Mouse (Mus musculus) spleen, adult 18-20 months (tissue): ENCODE results near the gene Crebbp.
"Not testable (repeated sequence)": the region's sequence is repeated elsewhere in the genome, so short reads cannot be mapped to it uniquely, and the experiment has no call there.

ENCODE experiments used
- DNase-seq, 2 experiments: peaks; one replicate each; pipeline ENCODE4 v3.0.0; 2022; ENCODE audit warnings: mixed read lengths in 2 of 2

Crebbp gene

DNA sequence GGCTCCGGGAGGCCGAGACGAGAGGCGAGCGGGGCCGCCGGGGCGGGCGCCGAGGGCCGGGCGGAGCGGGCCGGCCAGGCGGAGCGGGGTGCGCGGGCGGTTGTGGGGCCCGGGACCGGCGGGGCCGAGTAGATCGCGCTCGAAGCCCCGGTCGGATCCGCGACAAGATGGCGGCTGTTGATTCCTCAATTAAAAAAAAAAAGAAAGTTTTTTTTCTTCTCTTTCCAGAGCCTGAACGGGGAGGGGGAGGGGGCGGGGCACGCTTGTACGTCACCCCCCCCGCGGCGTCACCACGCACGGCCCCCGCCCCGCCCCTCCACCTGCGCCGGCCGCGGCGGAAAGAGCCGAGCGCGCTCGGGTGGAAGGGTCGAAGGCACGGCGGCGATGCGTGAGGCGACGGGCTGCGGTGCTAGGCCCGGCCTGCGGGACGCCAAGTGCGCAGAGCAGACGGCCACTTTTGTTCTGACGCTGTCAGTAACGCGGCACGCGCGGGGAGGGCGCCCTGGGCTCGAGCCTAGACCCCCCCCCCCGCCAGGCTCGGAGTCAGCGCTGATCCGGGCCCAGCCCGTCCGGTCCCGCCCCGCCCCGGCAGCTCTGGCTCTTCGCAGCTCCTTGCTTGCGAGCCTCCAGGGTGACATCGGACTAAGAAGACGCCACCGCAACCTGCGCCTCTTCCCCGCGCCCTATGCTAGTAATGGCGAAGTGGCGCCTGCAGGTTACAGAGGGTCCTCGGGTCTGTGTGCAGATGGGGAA is at the start of gene Crebbp:
Gene Crebbp (minus strand): TSS at position 199 of the 753 bp plus-strand sequence.
- peak; percentile 82 to 93 for DNase-seq

DNA sequence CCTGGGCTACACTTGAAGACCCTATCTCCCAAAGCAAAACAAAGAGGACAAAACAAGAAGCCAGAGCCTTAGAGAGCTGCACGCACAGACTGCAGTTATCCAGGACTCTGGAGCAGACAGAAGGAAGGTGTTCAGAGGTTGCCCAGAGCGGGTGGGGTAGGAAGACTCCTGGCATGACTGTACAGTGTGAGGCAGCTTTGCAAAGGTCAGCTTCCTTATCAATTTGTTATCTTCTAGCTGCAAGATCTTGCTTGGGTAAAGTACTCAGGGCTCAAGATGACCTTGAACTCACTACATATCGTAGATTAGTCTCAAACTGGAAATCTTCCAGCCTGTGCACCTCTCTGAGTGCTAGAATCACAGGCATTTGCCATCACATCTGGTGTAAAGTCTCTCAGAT is 49.7 kb upstream of the Crebbp start:
- no peak for DNase-seq

DNA sequence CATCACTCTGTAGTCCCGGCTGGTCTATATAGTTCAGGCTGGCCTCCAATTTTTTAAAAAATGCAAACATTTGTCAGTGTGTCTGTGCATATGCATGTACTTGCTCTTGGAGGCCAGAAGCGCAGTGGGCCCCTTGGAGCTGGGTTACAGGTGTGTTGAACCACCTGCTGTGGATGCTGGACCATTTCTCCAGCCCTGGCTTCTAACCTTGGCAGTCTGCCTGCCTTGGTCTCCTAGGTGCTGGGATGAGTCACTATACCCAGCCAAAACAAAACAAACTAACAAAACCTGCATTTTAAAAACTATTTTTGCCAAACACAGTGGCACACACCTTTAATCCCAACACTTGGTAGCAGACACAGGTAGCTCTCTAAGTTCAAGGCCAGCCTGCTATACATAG is 43.7 kb upstream of the Crebbp start:
- no peak for DNase-seq

DNA sequence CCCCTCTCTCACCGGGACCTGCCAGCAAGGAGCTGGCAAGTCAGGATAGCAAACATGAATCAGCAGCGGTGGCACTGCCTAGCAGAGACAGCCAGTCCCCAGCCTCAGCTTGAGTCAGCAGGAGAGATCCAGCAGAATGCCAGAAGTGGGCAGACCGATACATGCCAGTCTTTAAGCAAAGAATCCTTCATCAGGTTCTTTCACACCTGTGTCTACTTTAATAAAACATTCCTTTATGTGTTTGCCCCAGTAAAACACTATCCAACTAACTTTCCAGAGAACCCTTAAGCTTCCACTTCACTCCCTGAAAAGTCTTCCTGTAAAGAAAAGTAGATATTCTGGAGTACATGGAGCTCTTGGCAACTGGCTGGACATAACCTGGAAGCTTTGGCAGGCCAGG is 35.0 kb upstream of the Crebbp start:
- DNase-seq: no peak

DNA sequence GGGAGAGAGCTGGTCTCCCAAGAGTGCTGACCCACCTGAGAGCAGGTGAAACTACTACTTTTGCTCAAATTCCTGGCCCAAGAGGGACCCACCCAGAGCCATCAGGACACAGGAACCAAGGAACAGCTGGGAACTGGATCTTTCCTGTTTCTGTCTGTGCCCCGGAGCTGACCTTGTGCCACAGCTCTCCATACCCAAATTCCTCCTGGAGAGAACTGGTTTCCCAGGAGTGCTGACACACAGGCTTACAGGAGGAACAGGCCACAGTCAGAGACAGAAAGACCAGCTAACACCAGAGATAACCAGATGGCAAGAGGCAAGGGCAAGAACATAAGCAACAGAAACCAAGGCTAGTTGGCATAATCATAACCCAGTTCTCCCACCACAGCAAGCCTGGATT is 31.4 kb upstream of the Crebbp start:
- not testable (repeated sequence) for DNase-seq

DNA sequence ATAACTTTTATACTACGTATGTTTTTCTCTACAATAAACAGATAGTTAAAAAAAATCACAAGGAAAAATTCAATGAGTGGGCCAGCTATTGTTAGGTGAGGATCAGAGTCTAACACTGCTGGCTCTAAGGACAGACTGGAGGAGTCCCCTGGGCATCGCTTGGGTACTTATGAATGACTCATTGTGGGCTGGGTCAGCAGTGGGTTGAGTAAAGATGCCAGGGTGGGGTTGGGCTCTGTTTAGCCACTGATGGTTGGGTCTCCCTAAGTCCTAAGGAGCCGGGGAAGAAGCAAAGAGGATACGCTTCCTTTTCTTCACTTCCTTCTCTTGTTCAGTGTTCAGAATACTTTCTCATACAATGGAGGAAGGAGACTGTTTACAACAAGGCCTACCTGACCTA is 22.3 kb upstream of the Crebbp start:
- no peak for DNase-seq

DNA sequence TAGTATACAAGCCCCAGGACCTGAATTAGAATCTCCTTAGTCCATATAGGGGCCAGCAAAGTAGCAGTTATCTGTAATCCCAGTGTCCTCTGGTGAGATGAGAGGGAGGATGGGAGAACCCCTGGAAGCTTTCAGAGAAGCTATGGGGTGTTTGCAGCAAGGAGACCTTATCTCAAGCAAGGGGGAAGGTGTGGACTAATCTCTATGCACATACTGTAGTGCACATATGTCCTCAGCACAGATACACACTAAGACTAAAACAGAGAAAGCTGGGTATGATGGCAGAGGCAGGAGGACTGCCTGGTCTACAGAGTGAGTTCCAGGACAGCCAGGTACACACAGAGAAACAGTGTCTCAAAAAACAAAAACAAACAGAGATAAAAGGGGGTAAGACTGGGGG is 21.8 kb upstream of the Crebbp start:
- DNase-seq: no peak

DNA sequence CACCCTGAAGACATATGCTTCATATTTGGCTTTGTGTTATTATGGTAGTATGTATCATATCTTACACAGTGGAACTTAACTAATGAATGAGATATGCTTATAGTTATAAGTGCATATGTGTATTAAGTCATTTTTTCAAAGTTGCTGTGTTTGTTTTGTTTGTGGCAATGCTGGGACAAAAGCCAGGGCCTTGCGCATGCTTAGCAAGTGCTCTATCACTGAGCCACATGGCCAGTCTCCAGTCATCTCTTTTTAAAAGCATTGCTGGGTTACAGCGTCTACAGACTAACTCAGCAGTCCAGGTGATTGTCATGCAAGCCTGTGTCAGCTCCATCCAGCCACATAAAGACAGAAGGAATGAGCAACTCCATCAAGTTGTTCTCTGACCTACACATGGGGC is 12.0 kb upstream of the Crebbp start:
- no peak for DNase-seq

DNA sequence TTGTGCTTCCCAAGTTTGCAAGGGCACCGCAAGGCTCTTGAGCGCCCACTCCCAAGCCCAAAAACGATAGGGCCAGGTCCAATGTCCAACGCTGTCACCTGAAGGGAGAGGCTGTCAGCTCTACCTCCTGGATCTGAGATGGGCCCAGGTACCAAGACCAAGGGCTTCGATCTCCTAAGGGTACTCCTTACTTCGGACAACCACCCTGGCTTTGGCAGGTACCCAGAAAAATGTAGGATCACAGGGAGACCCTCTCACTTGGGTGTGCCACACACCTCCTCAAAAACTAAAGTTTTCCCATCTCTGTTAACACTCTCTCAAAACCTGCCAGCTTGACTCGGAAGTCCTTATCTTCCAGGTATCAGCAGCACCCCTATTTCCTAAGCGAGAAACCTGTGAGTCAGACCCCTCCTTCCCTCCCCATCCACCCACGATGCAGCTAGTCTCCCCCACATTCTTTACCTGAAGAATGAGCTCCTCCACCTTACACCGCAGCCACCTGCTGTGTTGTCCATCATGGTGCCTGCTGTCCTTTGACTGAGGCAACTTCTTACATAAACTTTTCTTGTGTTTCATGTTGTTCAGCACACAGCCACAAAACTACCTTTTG is 939 bp upstream of the Crebbp start:
- no peak for DNase-seq

DNA sequence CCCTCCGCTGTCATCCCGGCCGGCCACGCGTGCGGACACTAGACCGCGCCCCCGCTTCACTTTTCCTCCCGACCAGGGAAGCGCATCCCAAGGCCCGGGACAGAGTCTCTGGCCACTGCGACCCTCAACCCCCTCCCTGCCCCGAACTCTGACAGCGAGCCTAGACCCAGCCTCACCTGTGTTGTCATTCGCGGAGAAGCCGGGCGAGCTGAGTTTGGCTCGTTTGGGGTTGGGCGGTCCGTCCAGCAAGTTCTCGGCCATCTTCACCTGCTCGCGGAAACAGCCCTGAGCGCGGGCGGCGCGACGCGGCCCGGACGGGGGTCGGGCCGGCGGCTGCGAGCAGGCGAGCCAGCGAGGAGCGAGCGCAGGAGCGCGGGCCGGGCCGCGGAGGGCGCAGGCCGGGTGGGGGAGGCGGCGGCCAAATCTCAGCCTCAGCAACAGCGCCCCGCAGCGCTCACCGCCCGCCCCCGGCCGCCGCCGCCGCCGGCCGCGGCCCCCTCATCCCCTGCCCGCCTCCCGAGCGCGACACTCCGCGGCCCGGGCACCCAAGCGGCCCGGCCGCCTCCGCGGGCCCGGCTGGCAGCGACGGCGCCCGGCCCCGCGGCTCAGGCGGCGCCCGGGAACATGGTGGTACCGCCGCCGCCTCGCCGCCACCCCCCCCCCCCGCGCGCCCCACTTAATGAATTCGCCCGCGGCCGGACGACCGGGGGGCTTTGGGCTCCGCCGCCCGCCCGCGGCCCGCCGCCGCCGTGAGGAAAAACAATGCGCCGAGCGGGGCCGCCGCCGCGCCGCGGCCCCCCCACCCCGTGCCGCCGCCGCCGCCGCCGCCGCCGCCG is 616 bp downstream of the Crebbp start:
- DNase-seq: peak; percentile 59 to 78

DNA sequence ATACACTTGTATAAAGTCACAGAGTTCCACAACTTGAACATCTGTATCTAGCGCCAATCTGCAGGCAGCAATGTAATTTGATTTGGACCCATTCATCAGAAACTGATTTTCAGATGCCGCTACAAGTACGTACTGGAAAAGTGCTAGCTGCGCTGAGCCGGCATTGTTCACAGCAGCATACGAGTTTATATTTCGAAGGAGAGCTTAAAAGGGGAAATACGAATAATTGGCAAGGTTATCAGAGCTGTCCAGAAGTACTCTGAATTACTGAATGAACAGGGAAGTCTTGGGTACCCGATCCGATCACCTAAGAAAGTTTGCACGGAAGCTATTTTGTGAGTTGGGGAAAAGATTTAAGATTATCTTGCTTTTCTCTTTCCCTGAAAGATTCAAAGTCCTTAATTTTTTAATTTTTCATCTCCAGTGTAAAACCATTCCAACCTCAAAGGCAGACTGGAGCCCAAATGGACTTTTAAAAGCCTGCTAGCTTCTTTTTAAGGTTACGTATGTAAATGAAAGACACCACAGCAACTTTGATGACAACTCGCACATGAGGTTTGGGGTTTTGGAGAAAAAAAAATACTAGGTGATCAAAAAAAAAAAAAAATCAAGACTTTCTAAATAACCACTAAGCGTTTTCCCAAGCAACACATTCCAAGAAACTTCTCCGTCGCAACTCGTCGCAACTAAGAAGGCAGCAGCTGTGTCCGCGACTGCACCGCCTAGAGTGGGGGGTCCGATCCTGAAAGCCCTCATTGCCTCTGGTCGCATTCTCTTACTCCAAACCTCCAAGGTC is 1.4 kb downstream of the Crebbp start:
- DNase-seq: no peak

DNA sequence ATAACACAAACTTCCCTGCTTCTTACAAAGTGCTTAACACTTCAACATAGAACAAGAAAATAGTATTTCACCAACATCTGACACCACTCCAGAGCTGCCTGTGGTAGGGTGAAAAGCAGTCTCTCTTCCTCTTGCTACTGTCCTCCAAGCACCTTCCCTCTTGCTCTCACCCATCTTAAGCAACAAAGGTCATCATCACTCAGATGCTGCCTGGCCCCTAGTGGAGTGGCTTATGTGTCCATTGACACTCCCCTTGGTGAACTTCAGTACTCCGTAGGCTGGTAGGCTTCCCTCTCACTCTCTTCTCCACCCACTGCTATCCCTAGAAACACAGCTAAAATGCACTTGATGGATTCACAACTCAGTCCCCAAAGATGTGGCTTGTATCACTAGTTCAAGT is 3.5 kb downstream of the Crebbp start:
- no peak for DNase-seq

DNA sequence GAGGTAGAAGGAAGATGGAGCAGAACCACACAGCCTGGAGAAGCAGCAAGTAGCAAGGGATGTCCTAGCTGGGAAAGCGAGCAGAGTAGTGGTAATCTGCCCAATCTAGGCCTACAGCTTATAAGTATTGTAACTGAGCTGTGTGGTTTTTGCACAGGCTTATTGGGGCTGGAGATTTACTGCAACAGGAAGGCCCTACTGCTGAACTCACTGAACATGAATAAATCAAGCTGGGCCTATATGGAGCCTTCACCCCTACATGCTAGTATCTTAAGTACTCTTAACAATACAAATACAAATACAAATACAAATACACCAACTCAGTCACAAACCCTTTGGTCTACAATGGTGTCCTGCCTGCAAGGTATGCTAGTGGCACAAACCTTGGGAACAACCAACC is 10.2 kb downstream of the Crebbp start:
- DNase-seq: no peak

DNA sequence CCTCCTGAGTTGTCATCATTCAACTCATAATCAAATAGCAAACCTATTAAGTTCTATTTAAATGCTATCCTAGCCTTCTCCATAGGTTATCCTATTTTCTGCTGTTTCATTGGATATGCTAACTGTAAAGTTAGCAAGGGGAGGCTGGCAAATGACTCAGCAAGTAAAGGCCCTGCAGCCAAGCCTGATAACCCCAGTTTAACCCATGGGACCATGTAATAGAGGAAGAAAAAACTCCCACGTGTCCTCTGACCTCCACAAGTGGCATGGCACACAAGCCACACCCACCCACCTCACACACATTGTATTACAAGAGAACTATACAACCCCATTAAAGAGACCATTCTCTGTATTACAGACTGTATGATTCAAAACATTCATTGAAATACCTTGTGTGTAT is 13.8 kb downstream of the Crebbp start:
- no peak for DNase-seq

DNA sequence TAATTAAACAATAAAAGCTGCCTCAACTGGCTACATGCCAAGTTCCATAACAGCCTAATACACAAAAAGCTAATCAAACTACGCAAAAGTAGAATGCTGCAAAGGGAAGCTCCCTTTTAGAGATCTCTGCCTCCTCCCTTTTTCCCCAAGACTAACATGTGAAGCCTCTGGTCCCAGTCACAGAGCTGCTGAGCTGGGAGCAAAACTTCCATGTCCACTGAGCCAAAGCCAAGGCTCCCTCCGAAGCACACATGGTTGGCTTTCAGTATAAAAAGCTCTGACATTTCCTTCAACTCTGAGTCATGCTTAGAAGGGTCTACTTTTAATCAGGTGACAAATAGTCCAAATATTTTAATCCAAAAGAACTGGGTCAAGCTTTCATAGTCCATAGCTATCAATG is 14.2 kb downstream of the Crebbp start:
- DNase-seq: no peak

DNA sequence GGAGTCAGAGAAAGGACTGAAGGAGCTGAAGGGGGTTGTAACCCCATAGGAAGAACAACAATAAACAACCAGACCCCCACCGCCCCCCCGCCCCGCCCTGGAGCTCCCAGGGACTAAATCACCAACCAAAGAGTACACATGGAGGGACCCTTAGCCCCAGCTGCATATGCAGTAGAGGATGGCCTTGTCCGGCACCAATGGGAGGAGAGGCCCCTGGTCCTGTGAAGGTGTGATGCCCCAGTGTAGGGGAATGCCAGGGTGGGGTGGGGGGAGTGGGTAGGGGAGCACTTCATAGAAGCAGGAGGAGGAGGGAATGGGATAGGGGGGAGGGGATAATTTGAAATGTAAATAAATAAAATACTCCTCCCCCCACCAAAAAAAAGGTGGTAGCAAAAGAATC is 15.8 kb downstream of the Crebbp start:
- no peak for DNase-seq

DNA sequence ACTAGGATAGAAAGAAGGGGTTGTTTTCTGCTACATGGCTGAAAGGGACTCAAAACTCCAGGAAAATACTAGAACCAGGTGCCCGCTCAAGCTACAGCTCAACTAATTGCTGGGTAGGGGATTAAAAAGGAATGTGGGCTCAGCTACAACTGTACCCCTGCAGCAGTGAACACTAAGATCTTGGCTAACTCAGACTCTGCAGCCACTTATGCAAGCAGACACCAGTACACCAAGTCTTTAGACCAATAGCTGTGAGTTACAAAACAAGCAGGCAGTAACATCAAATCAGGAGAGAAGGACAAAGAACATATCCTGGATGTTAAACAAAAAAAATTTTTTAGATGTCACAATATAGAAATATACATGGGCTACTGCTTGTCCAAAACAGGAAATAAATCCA is 23.6 kb downstream of the Crebbp start:
- no peak for DNase-seq

DNA sequence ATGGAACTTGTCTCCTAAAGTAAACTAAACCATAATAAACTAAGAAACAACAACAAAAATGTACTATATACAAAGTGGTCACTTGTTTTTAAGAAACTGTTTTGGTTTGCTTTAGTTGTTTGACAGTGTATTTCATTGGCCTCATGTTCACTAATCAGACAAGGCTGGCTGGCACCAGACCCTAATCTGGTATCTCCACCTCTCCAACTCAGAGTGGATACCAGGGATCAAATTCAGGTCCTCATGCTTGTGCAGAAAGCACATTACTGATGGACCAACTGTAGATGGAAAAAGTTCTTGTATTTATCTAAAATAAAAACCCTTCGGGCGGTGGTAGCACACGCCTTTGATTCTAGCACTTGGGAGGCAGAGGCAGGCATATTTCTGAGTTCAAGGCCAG is 38.7 kb downstream of the Crebbp start:
- DNase-seq: no peak

DNA sequence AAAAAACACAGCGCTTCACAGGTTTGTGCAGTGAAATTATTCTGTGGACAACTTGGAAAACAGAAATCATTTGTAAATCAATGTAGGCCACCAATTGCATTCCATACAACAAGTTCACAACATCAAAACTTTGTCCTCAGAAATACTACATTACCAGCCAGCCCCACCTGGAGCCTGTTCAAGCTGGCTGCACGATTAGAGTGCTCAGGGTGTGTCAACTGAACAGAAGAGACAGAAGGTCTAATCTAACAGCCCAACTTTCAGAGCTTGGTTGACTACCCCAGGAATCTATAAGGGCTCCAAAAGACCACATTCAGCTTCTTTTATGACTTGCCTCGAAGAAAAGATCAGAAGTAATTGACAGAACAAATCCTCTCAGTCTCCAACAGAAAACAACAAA is 44.3 kb downstream of the Crebbp start:
- DNase-seq: no peak

DNA sequence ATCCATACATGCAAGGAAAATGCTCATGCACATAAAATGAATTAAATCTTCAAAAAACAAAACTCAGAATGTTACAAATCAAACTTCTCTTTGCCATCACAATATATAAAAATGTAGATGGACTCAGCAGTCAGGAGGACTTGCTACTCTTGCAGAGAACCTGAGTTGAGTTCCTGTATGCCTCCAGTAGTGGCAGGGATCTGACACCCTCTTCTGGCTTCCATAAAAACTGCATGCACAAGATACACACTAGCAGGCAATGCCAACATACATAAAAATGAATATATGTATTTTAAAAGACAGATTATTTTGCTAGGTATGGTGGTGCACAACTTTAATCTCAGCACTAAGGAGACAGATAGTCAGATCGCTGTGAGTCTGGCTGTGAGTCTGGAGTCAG is 45.3 kb downstream of the Crebbp start:
- DNase-seq: no peak

DNA sequence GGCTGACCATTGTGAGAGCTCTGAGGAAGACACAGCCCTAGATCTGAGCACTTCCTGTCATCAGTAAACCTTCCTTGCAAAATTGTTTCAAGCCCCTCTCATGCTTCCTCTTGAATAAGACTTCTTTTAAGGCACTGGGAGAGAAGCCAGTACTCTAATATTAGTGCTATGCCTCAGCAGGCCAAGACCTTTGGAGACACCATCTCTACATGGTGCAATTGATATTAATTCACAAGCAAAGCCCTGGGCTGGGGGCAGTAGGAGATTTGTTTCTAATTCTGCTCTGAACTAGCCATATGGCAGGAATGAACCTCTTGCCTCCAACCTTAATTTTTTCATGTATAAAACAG is 52.9 kb downstream of the Crebbp start:
- no peak for DNase-seq

DNA sequence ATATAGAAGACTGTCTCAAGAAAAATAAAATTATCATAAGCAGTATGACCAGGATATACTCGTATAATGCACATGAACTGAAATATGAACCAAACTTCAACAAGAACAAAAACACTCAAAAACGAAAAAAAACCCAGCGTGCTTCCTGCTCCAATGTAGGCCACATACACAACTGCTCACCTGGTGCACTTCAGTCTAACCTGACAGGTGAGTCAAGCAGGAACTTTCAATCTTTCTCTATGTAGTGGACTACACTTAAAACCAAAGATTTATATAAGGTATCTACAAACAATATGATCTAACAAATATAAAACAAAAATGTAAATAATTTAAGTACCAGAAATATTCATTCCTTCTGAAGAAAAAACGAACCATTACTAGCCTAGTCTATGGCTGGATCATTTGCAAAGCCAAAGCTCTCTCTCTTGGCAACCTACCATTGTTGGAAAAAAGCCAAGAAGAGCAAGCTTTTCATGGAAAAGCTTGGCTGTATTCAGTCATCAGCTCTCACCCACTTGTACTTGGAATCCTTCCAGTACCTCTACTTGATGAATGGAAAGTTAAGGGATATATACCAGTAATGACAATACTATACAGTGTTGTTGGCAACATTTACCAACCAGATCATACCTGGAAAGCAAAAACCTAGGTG is 53.4 kb downstream of the Crebbp start:
- DNase-seq: no peak

DNA sequence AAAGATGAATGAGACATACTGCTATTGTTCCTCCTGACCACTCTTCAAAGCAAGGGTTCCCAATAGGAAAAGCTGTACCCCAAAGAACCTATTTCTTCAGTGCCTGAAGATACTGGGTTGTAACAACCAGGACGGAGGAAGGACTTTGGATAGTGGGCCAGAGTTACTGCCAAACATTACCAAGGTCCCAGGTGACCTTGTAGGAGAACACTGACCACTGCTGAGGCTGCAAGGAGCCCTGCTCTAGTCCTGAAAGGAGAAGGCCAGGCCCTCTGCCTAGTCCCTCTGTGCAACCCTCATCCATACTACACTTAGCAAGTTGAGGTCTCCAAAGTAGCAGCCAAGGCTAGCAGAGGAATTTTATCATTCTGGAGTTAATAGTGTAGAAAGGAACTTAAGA is 60.7 kb downstream of the Crebbp start:
- no peak for DNase-seq
